Mouse (Mus musculus) thymus, adult 2 months (tissue): ENCODE results near the gene Efl1.

Source experiments
- CTCF ChIP-seq: fragments of 200-500 bp; IDR thresholded peaks from 2 replicates; pipeline ENCODE4 v1.5.1; 2012; ENCODE audit warnings: mild to moderate bottlenecking, control low read depth, low read length, moderate library complexity, borderline replicate concordance; ENCODE audit not compliant: control insufficient read depth, poor library complexity, insufficient read depth; ENCODE audit errors: extremely low read depth
- POLR2A ChIP-seq: fragments of 200-500 bp; IDR thresholded peaks from 2 replicates; pipeline ENCODE4 v1.6.1; 2012; ENCODE audit warnings: mild to moderate bottlenecking, low read length, control low read depth, moderate library complexity; ENCODE audit not compliant: control insufficient read depth, poor library complexity, insufficient read depth; ENCODE audit errors: extremely low read depth

- TF ChIP-seq CTCF (no peak), POLR2A (no peak)
Measured at GRCm38 (mm10) chr7:82748812-82749211, 100.4 kb downstream of the Efl1 start.
